19 mouse cellular contexts compared by ENCODE assay signal in genomic region chr7:144235523-144235922, GRCm38 (mm10).
DNase-seq lines count a peak whose midpoint lies in the region; TF ChIP-seq lines count a peak whose summit lies in the region.
"Had no signal": no experiment of that assay in that cellular context is flagged by ENCODE, and none has a peak within 500 bp of the region (broad histone marks: within the 10 kb centered on the region; RNA-seq: fewer than 3 reads in every experiment).

No protein-coding gene starts in this region.

- H3K27me3 ChIP-seq in hindbrain, embryonic 10.5 days (ENCODE audit: insufficient read depth, poor library complexity, severe bottlenecking), result no peaks in the 10 kb centered on the region
- H3K27me3 ChIP-seq: embryonic facial prominence, embryonic 13.5 days; hindbrain, embryonic 13.5 days had no signal

- 52% methylated on average over 4 of the region's 4 CpGs for WGBS in olfactory bulb, adult 2 months
- WGBS in hindbrain, embryonic 10.5 days, result 85% methylated on average over 4 of the region's 4 CpGs

- TF ChIP-seq POLR2A in olfactory bulb, adult 2 months (IDR thresholded peaks at IDR 0.05; ENCODE audit: insufficient read depth, low read depth, low read length), result no peak

- peak; percentile 40 for DNase-seq in left cerebral cortex, adult 11 months (ENCODE audit: low spot score)
- no peak for DNase-seq in left cerebral cortex, postnatal 4 days
- DNase-seq in right cerebral cortex, postnatal 25 days, result peak; percentile 55
- no peak for DNase-seq in right cerebral cortex, postnatal 4 days
- no peak for DNase-seq in testis, postnatal 10 days (ENCODE audit: low spot score)
- no peak for DNase-seq in hindbrain, embryonic 10.5 days (ENCODE audit: low spot score)
- DNase-seq: adrenal gland, adult 8-10 months; cerebellum, adult 11 months; cerebellum, adult 8-10 months; cerebellum, postnatal 25 days; gastrocnemius, postnatal 36 days; heart, adult 11 months; heart, postnatal 10 days had no signal

- H3K9me3 ChIP-seq in hindbrain, embryonic 10.5 days, result no peaks in the 10 kb centered on the region
- H3K9me3 ChIP-seq: embryonic facial prominence, embryonic 13.5 days; forebrain, embryonic 12.5 days; heart, embryonic 10.5 days; hindbrain, embryonic 13.5 days had no signal

- no peak for TF ChIP-seq CTCF in olfactory bulb, adult 2 months (IDR thresholded peaks at IDR 0.05; ENCODE audit: insufficient read depth, low read depth, low read length)

- no peaks in the 10 kb centered on the region for H3K36me3 ChIP-seq in hindbrain, embryonic 10.5 days
- H3K36me3 ChIP-seq: embryonic facial prominence, embryonic 13.5 days; forebrain, embryonic 12.5 days; heart, embryonic 10.5 days; hindbrain, embryonic 13.5 days had no signal

- intact Hi-C loops in left cerebral cortex, postnatal 4 days (cut with DNase I), result loop anchor here (5.0 kb wide), 1 partner anchor 187 kb away; no protein-coding TSS in a partner anchor

- H3K4me1 ChIP-seq in olfactory bulb, adult 2 months (ENCODE audit: control insufficient read depth, insufficient read depth, low read length), result peaks cover 55% of the 10 kb centered on the region
- peaks cover 64% of the 10 kb centered on the region for H3K4me1 ChIP-seq in hindbrain, embryonic 10.5 days (replicated peaks)

- peak overlapping the region; percentile 97; the same call in 1 of the 2 replicates for H3K27ac ChIP-seq in olfactory bulb, adult 2 months (ENCODE audit: insufficient read depth, low read depth, low read length)
- H3K27ac ChIP-seq in hindbrain, embryonic 10.5 days, result no peak overlapping the region
- H3K27ac ChIP-seq: embryonic facial prominence, embryonic 13.5 days; forebrain, embryonic 12.5 days; heart, embryonic 10.5 days; hindbrain, embryonic 13.5 days; hindbrain, postnatal 0 days had no signal

- no peak overlapping the region for H3K4me3 ChIP-seq in olfactory bulb, adult 2 months (ENCODE audit: insufficient read depth, low read depth, low read length)
- no peak overlapping the region for H3K4me3 ChIP-seq in hindbrain, embryonic 10.5 days
- H3K4me3 ChIP-seq: embryonic facial prominence, embryonic 13.5 days; forebrain, embryonic 12.5 days; heart, embryonic 10.5 days; hindbrain, embryonic 13.5 days had no signal

Comparison
In these comparisons a context has a peak if more than half of its experiments do, and no peak if none do; other contexts are left out.
1. DNase-seq: peak in left cerebral cortex, adult 11 months (single experiment) and right cerebral cortex, postnatal 25 days (single experiment); none in left cerebral cortex, postnatal 4 days (single experiment), right cerebral cortex, postnatal 4 days (single experiment), testis, postnatal 10 days (single experiment) and hindbrain, embryonic 10.5 days (single experiment).